Mouse (Mus musculus) CH12.LX (cell line): ENCODE measurements around the gene Xpo4. TPM values are rescaled to one million over a fixed set of nuclear protein-coding genes. Genes with fewer than 3 reads are reported as not detected.

Experiments used
- DNase-seq: peaks from one replicate; pipeline ENCODE4 v3.0.0-alpha.2; 2013; ENCODE audit errors: extremely low read depth
- H3K27ac ChIP-seq: 2 replicates; pipeline ENCODE4 v1.5.1; 2012; ENCODE audit warnings: low read depth, mild to moderate bottlenecking, control low read depth, moderate library complexity; ENCODE audit not compliant: insufficient read depth
- H3K27me3 ChIP-seq: replicated peaks from 2 replicates; pipeline ENCODE3; 2012; ENCODE audit warnings: inconsistent platforms
- H3K36me3 ChIP-seq, 2 experiments: replicated peaks in 1 of 2; 2 replicates each; pipeline versions ENCODE3 to v1.6.1; 2012; ENCODE audit warnings: inconsistent platforms in 1 of 2, low read length in 1 of 2, mild to moderate bottlenecking in 1 of 2, mixed read lengths in 1 of 2, moderate library complexity in 1 of 2; ENCODE audit not compliant: control insufficient read depth in 1 of 2, insufficient read depth in 1 of 2
- H3K4me1 ChIP-seq, 2 experiments: 2 replicates each; pipeline ENCODE4 v1.6.1; 2012; ENCODE audit warnings: inconsistent platforms in 1 of 2, moderate library complexity in 1 of 2; ENCODE audit not compliant: insufficient read depth in 2 of 2, control insufficient read depth in 1 of 2
- H3K4me2 ChIP-seq: 2 replicates; pipeline ENCODE4 v1.6.1; 2012; ENCODE audit warnings: low read depth, mild to moderate bottlenecking, control low read depth; ENCODE audit not compliant: poor library complexity, insufficient read depth, severe bottlenecking
- H3K4me3 ChIP-seq, 3 experiments: fragments of 150-350 bp in 1 of 3; sonication (generic) in 1 of 3; replicated peaks in 1 of 3; 2 replicates each; pipeline versions ENCODE3 to v1.5.1; 2011 to 2012; ENCODE audit warnings: low read depth in 2 of 3, low read length in 2 of 3, mild to moderate bottlenecking in 2 of 3, moderate library complexity in 2 of 3, control low read depth in 1 of 3, improper control_type of control experiment in 1 of 3, inconsistent platforms in 1 of 3, mixed read lengths in 1 of 3; ENCODE audit not compliant: poor library complexity in 1 of 3
- H3K79me2 ChIP-seq: replicated peaks from 2 replicates; pipeline ENCODE4 v1.6.1; 2012; ENCODE audit warnings: mild to moderate bottlenecking, moderate library complexity; ENCODE audit not compliant: control insufficient read depth, poor library complexity, insufficient read depth, severe bottlenecking; ENCODE audit errors: extremely low read depth
- H3K9ac ChIP-seq: 2 replicates; pipeline ENCODE4 v1.6.1; 2012; ENCODE audit warnings: low read depth, mild to moderate bottlenecking, control low read depth, moderate library complexity; ENCODE audit not compliant: insufficient read depth
- H3K9me3 ChIP-seq: replicated peaks from 2 replicates; pipeline ENCODE3; 2012; ENCODE audit warnings: low read length, inconsistent platforms, mixed read lengths
- BHLHE40 ChIP-seq: IDR thresholded peaks from 2 replicates; pipeline ENCODE4 v1.6.1; 2011; ENCODE audit warnings: mild to moderate bottlenecking, low read depth, low read length, improper control_type of control experiment
- CHD1 ChIP-seq: IDR thresholded peaks from 2 replicates; pipeline ENCODE4 v1.6.1; 2012; ENCODE audit warnings: low read depth, low read length, improper control_type of control experiment, inconsistent platforms
- CHD2 ChIP-seq: IDR thresholded peaks from 2 replicates; pipeline ENCODE4 v1.6.1; 2011; ENCODE audit warnings: low read length, improper control_type of control experiment
- CTCF ChIP-seq, 2 experiments: IDR thresholded peaks in 1 of 2; conservative IDR thresholded peaks in 1 of 2; 2 replicates each; pipeline ENCODE4 v1.5.1; 2011 to 2012; ENCODE audit warnings: low read depth in 2 of 2, low read length in 2 of 2, improper control_type of control experiment in 1 of 2, inconsistent platforms in 1 of 2, mild to moderate bottlenecking in 1 of 2, moderate library complexity in 1 of 2
- ELF1 ChIP-seq: IDR thresholded peaks from 2 replicates; pipeline ENCODE4 v1.6.1; 2014; ENCODE audit warnings: low read depth, mild to moderate bottlenecking, inconsistent platforms, low read length, improper control_type of control experiment
- EP300 ChIP-seq: IDR thresholded peaks from 2 replicates; pipeline ENCODE4 v1.6.1; 2011; ENCODE audit warnings: low read length, improper control_type of control experiment
- ETS1 ChIP-seq: conservative IDR thresholded peaks from 2 replicates; pipeline ENCODE4 v1.6.1; 2012; ENCODE audit warnings: low read depth, mild to moderate bottlenecking, inconsistent platforms, low read length, improper control_type of control experiment, moderate library complexity
- HCFC1 ChIP-seq: IDR thresholded peaks from 2 replicates; pipeline ENCODE4 v1.6.1; 2012; ENCODE audit warnings: low read depth, mild to moderate bottlenecking, inconsistent platforms, low read length, improper control_type of control experiment
- IRF4 ChIP-seq: IDR thresholded peaks from 2 replicates; pipeline ENCODE4 v1.6.1; 2014; ENCODE audit warnings: low read depth, mild to moderate bottlenecking, inconsistent platforms, low read length, improper control_type of control experiment
- JUN ChIP-seq: IDR thresholded peaks from 2 replicates; pipeline ENCODE4 v1.6.1; 2011; ENCODE audit warnings: low read depth, mild to moderate bottlenecking, low read length, improper control_type of control experiment, moderate library complexity; ENCODE audit not compliant: insufficient read depth
- KAT2A ChIP-seq: IDR thresholded peaks from 2 replicates; pipeline ENCODE4 v1.6.1; 2012; ENCODE audit warnings: low read length, improper control_type of control experiment, inconsistent platforms; ENCODE audit not compliant: insufficient replicate concordance
- MAFK ChIP-seq: IDR thresholded peaks from 2 replicates; pipeline ENCODE4 v1.6.1; 2011; ENCODE audit warnings: low read length, improper control_type of control experiment; ENCODE audit not compliant: insufficient replicate concordance
- MAX ChIP-seq: IDR thresholded peaks from 2 replicates; pipeline ENCODE4 v1.6.1; 2011; ENCODE audit warnings: low read length, improper control_type of control experiment
- MAZ ChIP-seq: IDR thresholded peaks from 2 replicates; pipeline ENCODE4 v1.6.1; 2012; ENCODE audit warnings: low read depth, mild to moderate bottlenecking, inconsistent platforms, low read length, improper control_type of control experiment, moderate library complexity
- MXI1 ChIP-seq: IDR thresholded peaks from 2 replicates; pipeline ENCODE4 v1.6.1; 2011; ENCODE audit warnings: mild to moderate bottlenecking, low read depth, low read length, improper control_type of control experiment
- NELFE ChIP-seq: IDR thresholded peaks from 2 replicates; pipeline ENCODE4 v1.6.1; 2011; ENCODE audit warnings: low read depth, low read length, improper control_type of control experiment
- NRF1 ChIP-seq: IDR thresholded peaks from 2 replicates; pipeline ENCODE4 v1.6.1; 2014; ENCODE audit warnings: low read depth, mild to moderate bottlenecking, inconsistent platforms, low read length, improper control_type of control experiment, moderate library complexity
- PAX5 ChIP-seq: IDR thresholded peaks from 2 replicates; pipeline ENCODE4 v1.6.1; 2012; ENCODE audit warnings: low read length, inconsistent platforms, mixed read lengths
- POLR2A ChIP-seq: IDR thresholded peaks from 2 replicates; pipeline ENCODE4 v1.6.1; 2011; ENCODE audit warnings: low read depth, mild to moderate bottlenecking, improper control_type of control experiment, low read length
- POLR2AphosphoS2 ChIP-seq: IDR thresholded peaks from 2 replicates; pipeline ENCODE4 v1.6.1; 2011; ENCODE audit warnings: low read depth, low read length, improper control_type of control experiment
- RAD21 ChIP-seq: IDR thresholded peaks from 2 replicates; pipeline ENCODE4 v1.6.1; 2011; ENCODE audit warnings: low read depth, mild to moderate bottlenecking, low read length, improper control_type of control experiment, moderate library complexity
- RCOR1 ChIP-seq: conservative IDR thresholded peaks from 2 replicates; pipeline ENCODE4 v1.6.1; 2012; ENCODE audit warnings: low read depth, mild to moderate bottlenecking, inconsistent platforms, low read length, improper control_type of control experiment
- SIN3A ChIP-seq: IDR thresholded peaks from 2 replicates; pipeline ENCODE4 v1.6.1; 2012; ENCODE audit warnings: low read length, improper control_type of control experiment, inconsistent platforms
- SMC3 ChIP-seq: IDR thresholded peaks from 2 replicates; pipeline ENCODE4 v1.6.1; 2011; ENCODE audit warnings: low read depth, low read length, improper control_type of control experiment
- TBP ChIP-seq: conservative IDR thresholded peaks from 2 replicates; pipeline ENCODE4 v1.6.1; 2011; ENCODE audit warnings: low read depth, low read length, improper control_type of control experiment
- TCF12 ChIP-seq: IDR thresholded peaks from 2 replicates; pipeline ENCODE4 v1.6.1; 2014; ENCODE audit warnings: low read depth, mild to moderate bottlenecking, inconsistent platforms, low read length, improper control_type of control experiment
- USF2 ChIP-seq: conservative IDR thresholded peaks from 2 replicates; pipeline ENCODE4 v1.6.1; 2011; ENCODE audit warnings: low read depth, low read length, improper control_type of control experiment
- ZC3H11A ChIP-seq: IDR thresholded peaks from 2 replicates; pipeline ENCODE4 v1.6.1; 2012; ENCODE audit warnings: low read depth, mild to moderate bottlenecking, inconsistent platforms, low read length, improper control_type of control experiment
- ZKSCAN1 ChIP-seq: IDR thresholded peaks from 2 replicates; pipeline ENCODE4 v1.6.1; 2012; ENCODE audit warnings: low read depth, inconsistent platforms, low read length, improper control_type of control experiment, borderline replicate concordance
- ZNF384 ChIP-seq: IDR thresholded peaks from 2 replicates; pipeline ENCODE4 v1.6.1; 2012; ENCODE audit warnings: low read depth, low read length, improper control_type of control experiment, inconsistent platforms
- dilution Hi-C: fragments of 300-500 bp; cut with MboI; formaldehyde crosslinking; loops from 2 replicates; pipeline ENCODE4 v1.14.3; 2020; ENCODE audit warnings: low sequenced_read_pairs; ENCODE audit not compliant: extremely low pct_unique_long_range_greater_than_20kb, extremely low pct_ligation_motif_present
- in situ Hi-C: fragments of 300-500 bp; cut with MboI; formaldehyde crosslinking; loops from 3 replicates; pipeline ENCODE4 v1.14.3; 2019; ENCODE audit warnings: low sequenced_read_pairs, low pct_ligation_motif_present, low pct_unique_long_range_greater_than_20kb, mixed read lengths
- polyA plus RNA-seq: library from polyadenylated mRNA; unstranded; fragments of >175 nt; gene quantifications from 2 replicates; pipeline ENCODE4 v1.2.1, GENCODE M21; 2012; ENCODE audit warnings: low read depth; ENCODE audit not compliant: insufficient read length
- total RNA-seq, 2 experiments: library from RNA; depleted of rRNA; stranded (reverse); fragments of 300-350 nt in 1 of 2; fragments of >200 nt in 1 of 2; gene quantifications; 2 replicates each; pipeline ENCODE4 v1.2.3; 2012 to 2014

Gene Xpo4
- total and polyA plus RNA-seq, 3 experiments = 30.2 to 47.3 (median 43.0) TPM

GRCm38 (mm10) chr14:57606663-57607365 is 58.4 kb downstream of the Xpo4 start:
- dilution Hi-C loops (no loop called here), in situ Hi-C loops (no loop called here)
- no peaks in the 10 kb centered on the region for H3K27me3 ChIP-seq
- TF ChIP-seq BHLHE40 = no peak
- TF ChIP-seq SIN3A = no peak
- no peak for TF ChIP-seq POLR2A
- TF ChIP-seq IRF4 = no peak
- TF ChIP-seq POLR2AphosphoS2 = no peak
- TF ChIP-seq NELFE = no peak
- TF ChIP-seq SMC3 = no peak
- TF ChIP-seq ETS1 = no peak
- TF ChIP-seq MAX = no peak
- TF ChIP-seq EP300 = no peak
- no peak for TF ChIP-seq TBP
- TF ChIP-seq RCOR1 = no peak
- TF ChIP-seq MXI1 = no peak
- no peak for TF ChIP-seq USF2
- no peak for TF ChIP-seq MAZ
- TF ChIP-seq MAFK = no peak
- TF ChIP-seq CHD1 = no peak
- no peak for TF ChIP-seq KAT2A
- no peak for TF ChIP-seq PAX5
- no peak overlapping the region for H3K4me2 ChIP-seq
- H3K4me1 ChIP-seq = peaks cover 0 to 23% of the 10 kb centered on the region in 2 experiments; a peak in 2 of 4 replicates
- DNase-seq = no peak
- H3K79me2 ChIP-seq = peaks cover 6% of the 10 kb centered on the region; the same call in 1 of the 2 replicates
- no peak overlapping the region for H3K4me3 ChIP-seq
- H3K27ac ChIP-seq = no peak overlapping the region
- no peaks in the 10 kb centered on the region for H3K9me3 ChIP-seq
- peaks cover 25 to 77% of the 10 kb centered on the region in 2 experiments for H3K36me3 ChIP-seq
- H3K9ac ChIP-seq = no peak overlapping the region

DNA sequence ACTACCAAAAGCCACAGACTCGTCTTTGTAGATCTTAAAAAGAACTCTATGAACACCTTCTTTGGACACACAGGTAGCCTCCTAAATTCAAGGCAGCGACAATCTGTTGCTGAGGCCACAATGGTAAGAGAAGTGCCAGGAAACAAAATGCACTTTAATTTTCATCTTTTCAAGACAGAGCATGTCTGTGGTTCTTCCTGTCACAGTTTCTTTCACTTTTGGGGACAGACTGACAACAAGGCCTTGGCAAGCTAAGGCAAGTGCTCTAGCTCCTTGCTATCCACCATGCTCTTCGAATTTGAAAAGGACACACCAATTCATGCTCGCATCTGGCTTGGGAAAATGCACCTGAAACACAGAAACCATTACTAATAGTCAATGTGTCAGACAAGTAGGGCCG is 72.0 kb downstream of the Xpo4 start:
- Histone ChIP-seq H3K9ac (no peak overlapping the region), H3K4me2 (no peak overlapping the region), H3K27ac (no peak overlapping the region), H3K4me3 (no peak overlapping the region), H3K79me2 (no peaks in the 10 kb centered on the region), H3K4me1 (no peaks in the 10 kb centered on the region), H3K27me3 (no peaks in the 10 kb centered on the region), H3K9me3 (no peaks in the 10 kb centered on the region), H3K36me3 (peaks cover 56 to 89% of the 10 kb centered on the region in 2 experiments)
- no peak for DNase-seq
- TF ChIP-seq RAD21 (no peak), TCF12 (no peak), ZKSCAN1 (no peak), MAZ (no peak), IRF4 (no peak), ZNF384 (no peak), JUN (no peak), CHD2 (no peak), NRF1 (no peak), ELF1 (no peak), CTCF (conservative IDR thresholded peaks at IDR 0.05 in 1 of 2, IDR thresholded peaks at IDR 0.05 in 1 of 2; ENCODE audit: low read depth in 2 of 2, low read length in 2 of 2) (no peak), HCFC1 (no peak), SIN3A (no peak), ZC3H11A (no peak), KAT2A (no peak)
- in situ Hi-C loops (no loop called here), dilution Hi-C loops (no loop called here)
